8 mouse cellular contexts compared by ENCODE assay signal in genomic region chr4:88641077-88641831, GRCm38 (mm10). TPM values are rescaled to one million over a fixed set of nuclear protein-coding genes. Genes with fewer than 3 reads are reported as not detected.
DNase-seq lines count a peak whose midpoint lies in the region; ATAC-seq lines count a peak whose summit lies in the region.

No protein-coding gene starts in this region.

- 22% methylated on average over 11 of the region's 11 CpGs for WGBS in intestine, embryonic 14.5 days

- no peaks in the 10 kb centered on the region for H3K27me3 ChIP-seq in intestine, embryonic 14.5 days (replicated peaks; ENCODE audit: control insufficient read depth, insufficient read depth, low read length)

- no peaks in the 10 kb centered on the region for H3K36me3 ChIP-seq in intestine, embryonic 14.5 days (ENCODE audit: control insufficient read depth, insufficient read depth, low read length)

- peak; percentile 97 to 98 for DNase-seq in adrenal gland, adult 18-20 months (ENCODE audit: low spot score in 2 of 2)
- peak; percentile 100 for DNase-seq in embryo, embryonic 11 days
- peak; percentile 64 for DNase-seq in gastrocnemius, postnatal 25 days
- peak; percentile 98 for DNase-seq in intestine, embryonic 14.5 days (ENCODE audit: low spot score)
- DNase-seq in left cerebral cortex, postnatal 14 days (ENCODE audit: low spot score in 2 of 2), result peak; percentile 84 to 91
- DNase-seq in mesoderm, embryonic 11.5 days (ENCODE audit: low read depth, low spot score), result peak; percentile 100
- peak; percentile 50 to 53 for DNase-seq in right cerebral cortex, postnatal 36 days (ENCODE audit: low spot score in 2 of 2)
- peak; percentile 76 for DNase-seq in yolk sac, embryonic 10.5 days (ENCODE audit: low spot score)

- H3K9me3 ChIP-seq in intestine, embryonic 14.5 days (ENCODE audit: control insufficient read depth, low read length), result no peaks in the 10 kb centered on the region

- peak; percentile 92 for ATAC-seq in intestine, embryonic 14.5 days (replicated peaks; ENCODE audit: low FRiP score, low TSS enrichment, low read depth)

- H3K9ac ChIP-seq in intestine, embryonic 14.5 days (ENCODE audit: low read length), result no peak overlapping the region

- H3K4me1 ChIP-seq in intestine, embryonic 14.5 days (replicated peaks; ENCODE audit: control insufficient read depth, insufficient read depth, low read length), result no peaks in the 10 kb centered on the region

- intact Hi-C loops in left cerebral cortex, postnatal 14 days (cut with DNase I), result no loop called here

- H3K27ac ChIP-seq in intestine, embryonic 14.5 days (ENCODE audit: low read depth), result no peak overlapping the region

- H3K4me3 ChIP-seq in intestine, embryonic 14.5 days (ENCODE audit: low read depth, low read length), result peak overlapping the region; percentile 18

- peak overlapping the region; percentile 32 for H3K4me2 ChIP-seq in intestine, embryonic 14.5 days (ENCODE audit: low read length)

RNA-seq across cellular contexts. Expression of gene Ifna13, which starts 3.0 kb away (rescaled TPM):
- not detected for total RNA-seq in adrenal gland, adult 18-20 months (2021)
- total RNA-seq in gastrocnemius, postnatal 25 days (2021), result not detected
- not detected in 2 replicates for polyA plus RNA-seq in intestine, embryonic 14.5 days (2014; fragmentation: Nextera tagmentation; extraction: Ambion mirVana)
- not detected for total RNA-seq in left cerebral cortex, postnatal 14 days (2021)

RNA-seq across cellular contexts. Expression of gene C87499, which starts 7.0 kb away (rescaled TPM):
- not detected for total RNA-seq in adrenal gland, adult 18-20 months (2021)
- total RNA-seq in gastrocnemius, postnatal 25 days (2021), result not detected
- polyA plus RNA-seq in intestine, embryonic 14.5 days (2014; fragmentation: Nextera tagmentation; extraction: Ambion mirVana), result not detected in 2 replicates
- total RNA-seq in left cerebral cortex, postnatal 14 days (2021), result not detected

RNA-seq across cellular contexts. Expression of gene Ifna16, which starts 35.5 kb away (rescaled TPM):
- not detected for total RNA-seq in adrenal gland, adult 18-20 months (2021)
- not detected for total RNA-seq in gastrocnemius, postnatal 25 days (2021)
- polyA plus RNA-seq in intestine, embryonic 14.5 days (2014; fragmentation: Nextera tagmentation; extraction: Ambion mirVana), result not detected in 2 replicates
- total RNA-seq in left cerebral cortex, postnatal 14 days (2021), result not detected

RNA-seq across cellular contexts. Expression of gene Ifna12, which starts 38.1 kb away (rescaled TPM):
- total RNA-seq in adrenal gland, adult 18-20 months (2021), result not detected
- not detected for total RNA-seq in gastrocnemius, postnatal 25 days (2021)
- polyA plus RNA-seq in intestine, embryonic 14.5 days (2014; fragmentation: Nextera tagmentation; extraction: Ambion mirVana), result not detected in 2 replicates
- total RNA-seq in left cerebral cortex, postnatal 14 days (2021), result not detected

RNA-seq across cellular contexts. Expression of gene Ifna2, which starts 42.5 kb away (rescaled TPM):
- total RNA-seq in adrenal gland, adult 18-20 months (2021), result not detected
- not detected for total RNA-seq in gastrocnemius, postnatal 25 days (2021)
- not detected in 2 replicates for polyA plus RNA-seq in intestine, embryonic 14.5 days (2014; fragmentation: Nextera tagmentation; extraction: Ambion mirVana)
- total RNA-seq in left cerebral cortex, postnatal 14 days (2021), result not detected
